Mouse (Mus musculus): ENCODE data around the gene Aasdh. TPM values are rescaled to one million over a fixed set of nuclear protein-coding genes. Genes with fewer than 3 reads are reported as not detected.
A peak's percentile ranks its signal among the peaks of the same experiment; 100 is the strongest.
"Not testable (repeated sequence)": the region's sequence is repeated elsewhere in the genome, so short reads cannot be mapped to it uniquely, and the experiment has no call there.

The Aasdh gene
- total RNA-seq, 2 experiments from 2014 or later, result 21.9 to 33.9 TPM

- no peak for ATAC-seq (replicated peaks; ENCODE audit: poor library complexity, severe bottlenecking)
Measured at GRCm38 (mm10) chr5:76922833-76923232, 17.5 kb upstream of the Aasdh start.

GRCm38 (mm10) chr5:76912522-76912921, 7.2 kb upstream of the Aasdh start:
- not testable (repeated sequence) for ATAC-seq (replicated peaks; ENCODE audit: poor library complexity, severe bottlenecking)

- no peak for ATAC-seq (replicated peaks; ENCODE audit: poor library complexity, severe bottlenecking)
Measured at GRCm38 (mm10) chr5:76910807-76911206, 5.5 kb upstream of the Aasdh start.

GRCm38 (mm10) chr5:76906155-76906499, 813 bp upstream of the Aasdh start:
- ATAC-seq (replicated peaks; ENCODE audit: poor library complexity, severe bottlenecking), result no peak

GRCm38 (mm10) chr5:76904713-76905404, 455 bp downstream of the Aasdh start:
- no peak for ATAC-seq (replicated peaks; ENCODE audit: poor library complexity, severe bottlenecking)

GRCm38 (mm10) chr5:76902131-76902530, 3.2 kb downstream of the Aasdh start:
- no peak for ATAC-seq (replicated peaks; ENCODE audit: poor library complexity, severe bottlenecking)

GRCm38 (mm10) chr5:76893084-76893483, 12.2 kb downstream of the Aasdh start:
- ATAC-seq (replicated peaks; ENCODE audit: poor library complexity, severe bottlenecking), result no peak

- no peak; the same call in 1 of the 2 replicates for ATAC-seq (replicated peaks; ENCODE audit: poor library complexity, severe bottlenecking)
Measured at GRCm38 (mm10) chr5:76892608-76893007, 12.7 kb downstream of the Aasdh start.

GRCm38 (mm10) chr5:76887011-76887410, 18.3 kb downstream of the Aasdh start:
- ATAC-seq (replicated peaks; ENCODE audit: poor library complexity, severe bottlenecking), result no peak

GRCm38 (mm10) chr5:76884107-76884506, 21.2 kb downstream of the Aasdh start:
- no peak for ATAC-seq (replicated peaks; ENCODE audit: poor library complexity, severe bottlenecking)

GRCm38 (mm10) chr5:76876106-76876758, 29.1 kb downstream of the Aasdh start:
- no peak for ATAC-seq (replicated peaks; ENCODE audit: poor library complexity, severe bottlenecking)

- ATAC-seq (replicated peaks; ENCODE audit: poor library complexity, severe bottlenecking), result peak; percentile 37; the same call in 1 of the 2 replicates
Measured at GRCm38 (mm10) chr5:76869553-76869952, 35.8 kb downstream of the Aasdh start.

GRCm38 (mm10) chr5:76868693-76869286, 36.5 kb downstream of the Aasdh start:
- ATAC-seq (replicated peaks; ENCODE audit: poor library complexity, severe bottlenecking), result peak; percentile 94

- no peak for ATAC-seq (replicated peaks; ENCODE audit: poor library complexity, severe bottlenecking)
Measured at GRCm38 (mm10) chr5:76866819-76867218, 38.5 kb downstream of the Aasdh start.

- no peak for ATAC-seq (replicated peaks; ENCODE audit: poor library complexity, severe bottlenecking)
Measured at GRCm38 (mm10) chr5:76858444-76858843, 46.9 kb downstream of the Aasdh start.

GRCm38 (mm10) chr5:76857103-76858015, 48.0 kb downstream of the Aasdh start:
- ATAC-seq (replicated peaks; ENCODE audit: poor library complexity, severe bottlenecking), result peak; percentile 35; the same call in 1 of the 2 replicates

GRCm38 (mm10) chr5:76855829-76856600, 49.3 kb downstream of the Aasdh start:
- ATAC-seq (replicated peaks; ENCODE audit: poor library complexity, severe bottlenecking), result no peak

- ATAC-seq (replicated peaks; ENCODE audit: poor library complexity, severe bottlenecking), result peak; percentile 81
Measured at GRCm38 (mm10) chr5:76853549-76853948, 51.8 kb downstream of the Aasdh start.

GRCm38 (mm10) chr5:76851316-76851715, 54.0 kb downstream of the Aasdh start:
- ATAC-seq (replicated peaks; ENCODE audit: poor library complexity, severe bottlenecking), result no peak

GRCm38 (mm10) chr5:76847106-76847505, 58.2 kb downstream of the Aasdh start:
- no peak for ATAC-seq (replicated peaks; ENCODE audit: poor library complexity, severe bottlenecking)
